Mouse (Mus musculus): Measurements from ENCODE around the gene Tubb4b. TPM values are rescaled to one million over a fixed set of nuclear protein-coding genes. Genes with fewer than 3 reads are reported as not detected.

Gene Tubb4b
- total and polyA plus RNA-seq, 3 experiments, result 183 to 1,037 (median 979) TPM

DNA sequence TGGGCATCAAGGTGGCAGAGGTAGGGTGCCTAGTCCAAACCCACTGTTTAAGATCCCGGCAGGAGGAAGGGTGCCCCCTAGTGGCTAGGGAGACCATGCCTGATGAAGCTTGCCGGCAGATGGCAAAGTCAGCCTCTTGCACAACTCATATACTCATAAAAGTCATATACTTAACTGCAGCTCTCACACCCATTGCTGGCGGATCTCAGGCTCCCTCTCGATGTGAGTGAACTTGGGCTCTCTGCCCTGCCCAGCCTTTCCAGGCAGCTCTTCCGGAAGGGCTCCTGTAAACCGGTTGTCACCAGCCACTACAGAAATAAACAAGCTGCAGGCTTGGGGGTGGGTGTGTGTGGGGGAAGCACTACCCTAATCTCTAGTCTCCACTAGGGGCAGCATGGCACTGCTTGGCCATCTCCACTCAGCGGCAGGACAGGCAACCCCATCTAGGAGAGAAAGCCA is 4.0 kb upstream of the Tubb4b start (continued):
- TF ChIP-seq ZKSCAN1 (IDR thresholded peaks at IDR 0.05; ENCODE audit: low read depth, low read length), result no peak
- no peak; a peak in 1 of 4 replicates for TF ChIP-seq EP300 (IDR thresholded peaks at IDR 0.05; ENCODE audit: low read depth in 1 of 2, low read length in 2 of 2)

DNA sequence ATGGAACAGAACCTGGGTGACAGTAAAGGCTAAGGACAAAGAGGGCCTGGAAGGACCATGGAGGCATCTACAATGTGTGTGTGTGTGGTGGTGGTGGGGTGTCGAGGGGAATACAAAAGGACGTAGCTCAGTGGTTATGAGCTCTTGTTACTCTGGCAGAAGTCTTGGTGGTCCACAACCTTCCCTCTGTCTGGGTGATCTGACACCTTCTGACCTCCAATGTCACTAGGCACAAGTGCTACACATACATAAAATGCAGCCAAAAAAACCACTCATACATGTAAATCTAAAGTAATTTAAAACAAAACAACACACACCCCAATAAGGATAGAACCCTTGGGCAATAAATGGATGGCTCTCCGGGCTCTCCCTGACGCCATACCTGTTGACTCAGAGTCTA is 2.9 kb upstream of the Tubb4b start:
- peaks cover 6 to 8% of the 10 kb centered on the region in 2 experiments for H3K36me3 ChIP-seq (ENCODE audit: control insufficient read depth in 1 of 2, insufficient read depth in 2 of 2, low read length in 2 of 2)
- H3K9me3 ChIP-seq (replicated peaks; ENCODE audit: insufficient read depth, low read length), result no peaks in the 10 kb centered on the region
- DNase-seq (ENCODE audit: low read depth, low spot score), result no peak
- H3K4me3 ChIP-seq (ENCODE audit: control insufficient read depth in 1 of 2, insufficient read depth in 1 of 2, low read depth in 2 of 2, low read length in 2 of 2), result no peak overlapping the region
- no peaks in the 10 kb centered on the region for H3K27me3 ChIP-seq (ENCODE audit: control insufficient read depth in 1 of 2, insufficient read depth in 2 of 2, low read length in 2 of 2)
- H3K9ac ChIP-seq (ENCODE audit: control insufficient read depth, low read depth, low read length, poor library complexity, severe bottlenecking), result no peak overlapping the region
- H3K4me1 ChIP-seq (ENCODE audit: control insufficient read depth in 1 of 2, insufficient read depth in 2 of 2, low read length in 2 of 2), result peaks cover 6 to 18% of the 10 kb centered on the region in 2 experiments; a peak in 3 of 4 replicates
- TF ChIP-seq USF2 (IDR thresholded peaks at IDR 0.05; ENCODE audit: borderline replicate concordance in 1 of 2, insufficient read depth in 1 of 2, low read depth in 1 of 2, low read length in 2 of 2), result no peak
- TF ChIP-seq HCFC1 (IDR thresholded peaks at IDR 0.05; ENCODE audit: low read depth, low read length), result no peak
- no peak for TF ChIP-seq ZMIZ1 (IDR thresholded peaks at IDR 0.05; ENCODE audit: low read depth, low read length)
- TF ChIP-seq MEF2A (IDR thresholded peaks at IDR 0.05; ENCODE audit: extremely low read depth, insufficient replicate concordance, low read depth, low read length, poor library complexity, severe bottlenecking), result no peak
- no peak for TF ChIP-seq GATA1 (IDR thresholded peaks at IDR 0.05; ENCODE audit: low read depth, low read length)
- TF ChIP-seq MAZ (IDR thresholded peaks at IDR 0.05; ENCODE audit: low read depth, low read length), result no peak
- no peak for TF ChIP-seq ZC3H11A (IDR thresholded peaks at IDR 0.05; ENCODE audit: low read depth, low read length)
- TF ChIP-seq POLR2AphosphoS2 (IDR thresholded peaks at IDR 0.05; ENCODE audit: low read length), result no peak
- TF ChIP-seq POLR2A (IDR thresholded peaks at IDR 0.05; ENCODE audit: control insufficient read depth in 1 of 2, insufficient read depth in 1 of 2, low read depth in 1 of 2, low read length in 2 of 2, poor library complexity in 1 of 2), result no peak
- TF ChIP-seq GABPA (IDR thresholded peaks at IDR 0.05; ENCODE audit: low read depth, low read length), result no peak
- no peak overlapping the region for H3K27ac ChIP-seq (ENCODE audit: control insufficient read depth, low read depth, low read length)
- H3K79me2 ChIP-seq (ENCODE audit: control insufficient read depth, insufficient read depth, low read length, poor library complexity), result peaks cover 17% of the 10 kb centered on the region

DNA sequence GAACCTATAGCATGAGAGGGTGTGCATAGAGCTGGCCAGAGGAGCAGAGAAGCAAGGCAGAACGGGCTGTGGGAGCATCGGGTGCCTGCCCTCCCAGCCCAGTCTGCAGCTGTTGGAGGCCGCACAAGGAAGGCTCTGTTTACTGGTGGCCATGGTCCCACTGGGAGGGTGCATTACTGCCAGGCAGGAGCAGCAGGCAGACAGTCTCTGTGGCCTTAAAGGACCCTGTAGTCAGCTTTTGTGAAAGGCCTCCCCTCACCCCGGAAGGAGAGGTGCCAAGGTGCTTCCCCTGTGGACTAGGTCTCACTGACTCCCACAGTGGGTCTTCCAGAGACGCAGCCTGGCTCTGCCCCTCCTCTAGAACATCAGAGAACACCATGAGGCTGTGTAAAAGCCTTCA is 2.4 kb upstream of the Tubb4b start:
- Histone ChIP-seq H3K36me3 (ENCODE audit: control insufficient read depth in 1 of 2, insufficient read depth in 2 of 2, low read length in 2 of 2) (peaks cover 6 to 8% of the 10 kb centered on the region in 2 experiments), H3K4me3 (ENCODE audit: control insufficient read depth in 1 of 2, insufficient read depth in 1 of 2, low read depth in 2 of 2, low read length in 2 of 2) (no peak overlapping the region), H3K27me3 (ENCODE audit: control insufficient read depth in 1 of 2, insufficient read depth in 2 of 2, low read length in 2 of 2) (no peaks in the 10 kb centered on the region), H3K4me1 (ENCODE audit: control insufficient read depth in 1 of 2, insufficient read depth in 2 of 2, low read length in 2 of 2) (peaks cover 6 to 18% of the 10 kb centered on the region in 2 experiments; a peak in 3 of 4 replicates), H3K79me2 (ENCODE audit: control insufficient read depth, insufficient read depth, low read length, poor library complexity) (peaks cover 17% of the 10 kb centered on the region), H3K9ac (ENCODE audit: control insufficient read depth, low read depth, low read length, poor library complexity, severe bottlenecking) (no peak overlapping the region), H3K9me3 (replicated peaks; ENCODE audit: insufficient read depth, low read length) (no peaks in the 10 kb centered on the region), H3K27ac (ENCODE audit: control insufficient read depth, low read depth, low read length) (no peak overlapping the region)
- DNase-seq (ENCODE audit: low read depth, low spot score), result no peak
- TF ChIP-seq EP300 (IDR thresholded peaks at IDR 0.05; ENCODE audit: low read depth in 1 of 2, low read length in 2 of 2) (no peak), ELF1 (IDR thresholded peaks at IDR 0.05; ENCODE audit: low read depth, low read length) (no peak), E2F4 (IDR thresholded peaks at IDR 0.05; ENCODE audit: borderline replicate concordance, low read depth, low read length) (no peak), MAX (IDR thresholded peaks at IDR 0.05; ENCODE audit: low read length) (no peak), JUND (IDR thresholded peaks at IDR 0.05; ENCODE audit: low read depth, low read length) (no peak), POLR2A (IDR thresholded peaks at IDR 0.05; ENCODE audit: control insufficient read depth in 1 of 2, insufficient read depth in 1 of 2, low read depth in 1 of 2, low read length in 2 of 2, poor library complexity in 1 of 2) (no peak)
